Mouse (Mus musculus) brain, embryonic 14.5 days (tissue): ENCODE results near the gene Pcsk4.

Experiments used
- CTCF ChIP-seq: fragments of 200-500 bp; IDR thresholded peaks from 2 replicates; pipeline ENCODE4 v1.5.1; 2012; ENCODE audit warnings: inconsistent platforms, mild to moderate bottlenecking, moderate library complexity, borderline replicate concordance; ENCODE audit not compliant: insufficient read depth, insufficient read length; ENCODE audit errors: extremely low read depth
- POLR2A ChIP-seq: fragments of 200-500 bp; IDR thresholded peaks from 2 replicates; pipeline ENCODE4 v1.6.1; 2012; ENCODE audit warnings: mild to moderate bottlenecking, inconsistent platforms, borderline replicate concordance; ENCODE audit not compliant: poor library complexity, insufficient read depth, insufficient read length, severe bottlenecking; ENCODE audit errors: extremely low read depth

DNA sequence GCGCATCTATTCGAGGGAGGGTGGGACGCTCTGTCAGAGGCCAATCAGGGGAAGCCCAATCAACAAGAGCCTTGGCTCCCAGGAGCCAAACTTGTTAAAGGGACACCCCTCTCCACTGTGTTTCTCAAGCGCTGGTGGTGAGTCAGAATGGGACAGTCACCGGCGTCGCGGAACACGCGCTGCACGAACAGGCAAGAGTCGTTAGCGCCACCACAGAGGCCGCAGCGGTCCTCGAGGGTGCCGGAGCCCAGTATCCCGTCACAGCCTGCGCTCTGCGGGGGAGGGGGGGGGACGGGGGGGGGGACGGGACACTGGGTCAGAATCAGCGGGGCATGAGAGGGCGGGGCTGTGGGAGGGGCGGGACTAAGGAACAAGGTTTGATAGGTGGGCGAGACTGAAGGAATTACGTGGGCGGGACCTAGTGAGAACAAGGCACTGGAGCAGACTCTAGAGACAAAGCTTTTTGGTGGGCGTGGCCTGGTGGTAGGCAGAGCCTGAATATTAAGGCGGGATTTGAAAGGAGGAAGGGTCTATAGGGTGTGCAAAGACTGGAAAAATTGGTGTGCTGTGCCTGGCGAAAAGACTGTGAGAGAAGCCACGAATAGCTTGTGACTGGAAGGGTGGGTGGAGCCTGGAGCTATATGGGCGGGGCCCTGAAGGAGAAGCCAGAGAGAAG lies 13.6 kb upstream of the Pcsk4 start:
- no peak for TF ChIP-seq CTCF
- no peak for TF ChIP-seq POLR2A
